8 mouse cellular contexts compared by ENCODE assay signal in the genomic region with DNA sequence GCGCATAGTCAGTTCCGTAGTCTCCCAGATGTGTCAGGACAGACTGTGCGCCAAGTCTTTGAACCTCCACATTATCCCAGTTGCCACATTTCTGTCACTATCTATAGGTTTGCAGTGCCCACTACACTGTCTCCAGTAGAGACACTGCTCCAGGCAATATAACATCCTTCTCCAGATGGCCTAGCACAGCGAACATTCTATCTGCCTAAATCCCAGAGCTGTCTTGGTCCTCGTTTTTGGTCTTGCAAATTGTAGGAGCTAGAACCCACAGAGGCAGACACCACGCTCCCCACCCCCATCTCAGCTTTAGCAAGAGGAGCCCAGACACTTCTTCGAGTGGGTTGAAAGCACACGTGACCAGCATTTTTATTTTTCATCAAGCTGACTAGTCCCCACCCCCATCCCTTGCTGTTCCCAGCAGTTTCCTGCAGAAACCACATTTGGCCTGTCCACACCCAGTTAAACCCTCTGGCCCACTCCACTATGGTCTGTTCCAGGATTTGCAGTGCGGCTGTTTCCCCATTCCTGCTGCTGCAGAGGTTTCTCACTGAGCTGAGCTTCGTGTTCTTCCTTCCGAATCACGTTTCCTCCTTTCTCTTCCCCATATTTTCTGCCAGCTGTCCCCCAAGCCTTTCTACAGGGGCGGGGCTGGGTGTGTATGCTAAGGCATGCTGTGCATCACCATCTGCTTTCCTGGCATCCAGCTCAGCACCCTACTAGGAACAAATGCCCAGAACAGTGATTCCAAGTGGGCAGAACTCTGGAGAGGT. TPM values are rescaled to one million over a fixed set of nuclear protein-coding genes. Genes with fewer than 3 reads are reported as not detected.
DNase-seq lines count a peak whose midpoint lies in the region; ATAC-seq lines count a peak whose summit lies in the region.

No protein-coding gene starts in this region.

- H3K36me3 ChIP-seq in heart, embryonic 13.5 days, result no peaks in the 10 kb centered on the region; the same call in 1 of the 2 replicates
- no peaks in the 10 kb centered on the region for H3K36me3 ChIP-seq in liver, embryonic 11.5 days (ENCODE audit: control insufficient read depth, insufficient read depth, low read length)

- H3K27me3 ChIP-seq in heart, embryonic 13.5 days (replicated peaks), result no peaks in the 10 kb centered on the region
- H3K27me3 ChIP-seq in liver, embryonic 11.5 days (replicated peaks; ENCODE audit: control insufficient read depth, insufficient read depth, low read length), result no peaks in the 10 kb centered on the region

- H3K9me3 ChIP-seq in heart, embryonic 13.5 days, result no peaks in the 10 kb centered on the region
- no peaks in the 10 kb centered on the region for H3K9me3 ChIP-seq in liver, embryonic 11.5 days (ENCODE audit: control insufficient read depth, low read length)

- peak overlapping the region; percentile 95 for H3K4me2 ChIP-seq in heart, embryonic 13.5 days
- H3K4me2 ChIP-seq in liver, embryonic 11.5 days, result peak overlapping the region; percentile 91

- peak; percentile 86 for DNase-seq in 416B (ENCODE audit: low read depth)
- peak; percentile 28 for DNase-seq in adrenal gland, postnatal 10 days
- DNase-seq in fibroblast of lung, adult 2 months (ENCODE audit: low read depth), result peak; percentile 90
- DNase-seq in kidney, postnatal 14 days, result peak; percentile 62
- DNase-seq in liver, embryonic 11.5 days (ENCODE audit: low spot score), result no peak
- DNase-seq in thymus, postnatal 4 days, result peak; percentile 22

- WGBS in heart, embryonic 13.5 days, result 50% methylated on average over 13 of the region's 13 CpGs
- 39% methylated on average over 13 of the region's 13 CpGs for WGBS in liver, embryonic 11.5 days

- peak overlapping the region; percentile 92 for H3K9ac ChIP-seq in heart, embryonic 13.5 days
- peak overlapping the region; percentile 72 for H3K9ac ChIP-seq in liver, embryonic 11.5 days (ENCODE audit: low read depth, low read length)

- peak overlapping the region; percentile 84 for H3K4me3 ChIP-seq in heart, embryonic 13.5 days
- peak overlapping the region; percentile 65 for H3K4me3 ChIP-seq in liver, embryonic 11.5 days (ENCODE audit: low read depth, low read length)

- ATAC-seq in heart, embryonic 13.5 days (ENCODE audit: extremely low read depth, insufficient number of reproducible peaks, low FRiP score, low TSS enrichment), result no peak
- ATAC-seq in liver, embryonic 11.5 days (replicated peaks; ENCODE audit: low FRiP score), result peak; percentile 59
- peak; percentile 75 for ATAC-seq in monocyte, adult 5-6 weeks (replicated peaks; ENCODE audit: insufficient number of reproducible peaks, low FRiP score, low TSS enrichment, poor library complexity, severe bottlenecking)

- peaks cover 26% of the 10 kb centered on the region for H3K4me1 ChIP-seq in heart, embryonic 13.5 days
- H3K4me1 ChIP-seq in liver, embryonic 11.5 days (replicated peaks; ENCODE audit: control insufficient read depth, insufficient read depth, low read length), result peaks cover 24% of the 10 kb centered on the region

- peak overlapping the region; percentile 68 for H3K27ac ChIP-seq in heart, embryonic 13.5 days (replicated peaks)
- H3K27ac ChIP-seq in liver, embryonic 11.5 days (ENCODE audit: low read depth, low read length), result peak overlapping the region; percentile 76

RNA-seq across cellular contexts. Expression of a gene that starts 0.8 kb away (rescaled TPM):
- 10 to 100 TPM; 45.6 to 54.2 TPM for total RNA-seq in adrenal gland, postnatal 10 days (2021)
- polyA plus RNA-seq in heart, embryonic 13.5 days (2015; fragmentation: Nextera tagmentation; extraction: Ambion mirVana), result 36.3 TPM in 2 replicates
- 39.2 and 48.1 TPM in 2 replicates for polyA plus RNA-seq in liver, embryonic 11.5 days (2014; fragmentation: Nextera tagmentation; extraction: Ambion mirVana)
- total RNA-seq in monocyte, adult 5-6 weeks (2017), result 10.4 to 19.8 TPM (median 13.9 TPM) in 3 replicates

RNA-seq across cellular contexts. Expression of a gene that starts 21.5 kb away (rescaled TPM):
- total RNA-seq in adrenal gland, postnatal 10 days (2021), result 10 to 100 TPM; 68.5 to 70.2 TPM
- polyA plus RNA-seq in heart, embryonic 13.5 days (2015; fragmentation: Nextera tagmentation; extraction: Ambion mirVana), result 50.8 and 54.8 TPM in 2 replicates
- polyA plus RNA-seq in liver, embryonic 11.5 days (2014; fragmentation: Nextera tagmentation; extraction: Ambion mirVana), result 94.4 and 102 TPM in 2 replicates
- 39.0 to 52.7 TPM (median 48.6 TPM) in 3 replicates for total RNA-seq in monocyte, adult 5-6 weeks (2017)
